Mouse (Mus musculus): Measurements from ENCODE around the gene Zbtb5.
"Not testable (repeated sequence)": the region's sequence is repeated elsewhere in the genome, so short reads cannot be mapped to it uniquely, and the experiment has no call there.

The Zbtb5 gene

GRCm38 (mm10) chr4:45012105-45012975 lies at the start of gene Zbtb5:
TSS of gene Zbtb5 (minus strand) at chr4:45012412.
- DNase-seq: peak; percentile 99

- DNase-seq: no peak
Observed at GRCm38 (mm10) chr4:45055451-45055850, 43.2 kb upstream of the Zbtb5 start.

DNA sequence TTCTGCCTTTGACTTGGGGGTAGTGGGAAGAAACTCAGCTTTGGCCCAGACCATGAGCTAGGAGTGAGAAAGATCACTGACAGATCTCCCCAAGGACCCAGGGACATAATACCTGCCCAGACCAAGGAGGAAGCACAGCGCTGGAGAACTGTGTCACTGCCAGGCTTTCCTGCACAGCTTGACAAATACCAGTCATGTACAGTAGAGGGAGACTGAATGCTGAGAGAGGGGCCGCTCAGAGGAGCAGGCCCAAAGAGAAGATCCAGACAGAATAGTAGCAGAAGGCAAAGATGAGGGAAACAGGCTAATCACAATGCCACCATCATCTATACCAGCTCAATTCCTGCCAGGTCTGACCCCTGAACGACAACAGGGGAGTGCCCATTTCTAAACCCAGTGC lies 42.6 kb upstream of the Zbtb5 start:
- no peak for DNase-seq

- no peak for DNase-seq
Observed at GRCm38 (mm10) chr4:45047956-45048355, 35.7 kb upstream of the Zbtb5 start.

DNA sequence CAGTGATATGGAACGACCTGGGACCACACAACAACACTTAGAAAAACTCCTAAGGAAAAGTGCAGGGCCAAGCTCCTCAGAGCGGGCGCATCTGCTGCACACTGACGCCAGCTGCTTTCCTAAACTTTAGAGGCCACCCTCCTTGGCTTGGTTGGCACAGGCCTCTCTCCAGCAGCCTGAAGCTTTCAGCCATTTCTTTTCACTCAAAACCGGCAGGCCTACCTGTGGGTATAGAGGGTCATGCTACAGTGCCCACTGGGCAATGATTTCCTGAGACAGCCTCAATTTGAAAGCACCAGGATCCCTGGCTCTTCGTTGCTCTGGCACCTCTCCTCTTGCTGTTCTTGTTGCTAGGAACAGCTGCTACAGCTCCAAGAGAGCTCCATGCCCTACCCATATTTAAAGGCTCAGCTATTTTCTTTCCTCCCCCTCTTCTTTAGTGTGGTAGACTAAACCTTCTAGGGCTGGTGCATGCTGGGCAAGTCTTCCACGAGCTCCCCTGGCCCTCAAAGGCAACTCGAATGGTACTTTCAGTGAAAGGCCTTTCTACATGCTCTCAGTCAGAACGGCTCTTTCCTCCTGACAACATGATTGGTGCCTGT lies 35.2 kb upstream of the Zbtb5 start:
- no peak for DNase-seq

GRCm38 (mm10) chr4:45046679-45047078 lies 34.5 kb upstream of the Zbtb5 start:
- DNase-seq: no peak

DNA sequence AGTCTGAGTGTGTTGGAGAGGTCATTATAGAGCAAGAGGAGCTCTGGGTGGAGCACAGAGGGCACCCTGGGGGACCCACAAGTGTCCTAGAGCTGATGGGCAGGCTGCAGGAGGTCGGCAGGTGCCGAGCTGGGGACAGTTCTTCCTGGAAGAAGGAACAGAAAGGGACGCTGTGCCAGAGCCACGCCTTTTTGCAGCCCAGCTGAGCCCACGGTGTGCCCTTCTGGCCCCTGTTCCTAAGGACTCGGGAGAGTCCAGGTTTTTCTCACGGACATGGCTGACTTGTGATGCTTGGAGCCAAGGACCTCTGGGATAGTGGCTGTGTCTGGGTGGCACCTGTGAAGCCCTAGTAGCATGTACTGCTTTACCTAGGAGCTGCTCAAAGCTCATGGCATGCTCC lies 28.6 kb upstream of the Zbtb5 start:
- DNase-seq: peak; percentile 54

- not testable (repeated sequence) for DNase-seq
Observed at GRCm38 (mm10) chr4:45039546-45039945, 27.3 kb upstream of the Zbtb5 start.

GRCm38 (mm10) chr4:45038879-45039278 lies 26.7 kb upstream of the Zbtb5 start:
- not testable (repeated sequence) for DNase-seq

DNA sequence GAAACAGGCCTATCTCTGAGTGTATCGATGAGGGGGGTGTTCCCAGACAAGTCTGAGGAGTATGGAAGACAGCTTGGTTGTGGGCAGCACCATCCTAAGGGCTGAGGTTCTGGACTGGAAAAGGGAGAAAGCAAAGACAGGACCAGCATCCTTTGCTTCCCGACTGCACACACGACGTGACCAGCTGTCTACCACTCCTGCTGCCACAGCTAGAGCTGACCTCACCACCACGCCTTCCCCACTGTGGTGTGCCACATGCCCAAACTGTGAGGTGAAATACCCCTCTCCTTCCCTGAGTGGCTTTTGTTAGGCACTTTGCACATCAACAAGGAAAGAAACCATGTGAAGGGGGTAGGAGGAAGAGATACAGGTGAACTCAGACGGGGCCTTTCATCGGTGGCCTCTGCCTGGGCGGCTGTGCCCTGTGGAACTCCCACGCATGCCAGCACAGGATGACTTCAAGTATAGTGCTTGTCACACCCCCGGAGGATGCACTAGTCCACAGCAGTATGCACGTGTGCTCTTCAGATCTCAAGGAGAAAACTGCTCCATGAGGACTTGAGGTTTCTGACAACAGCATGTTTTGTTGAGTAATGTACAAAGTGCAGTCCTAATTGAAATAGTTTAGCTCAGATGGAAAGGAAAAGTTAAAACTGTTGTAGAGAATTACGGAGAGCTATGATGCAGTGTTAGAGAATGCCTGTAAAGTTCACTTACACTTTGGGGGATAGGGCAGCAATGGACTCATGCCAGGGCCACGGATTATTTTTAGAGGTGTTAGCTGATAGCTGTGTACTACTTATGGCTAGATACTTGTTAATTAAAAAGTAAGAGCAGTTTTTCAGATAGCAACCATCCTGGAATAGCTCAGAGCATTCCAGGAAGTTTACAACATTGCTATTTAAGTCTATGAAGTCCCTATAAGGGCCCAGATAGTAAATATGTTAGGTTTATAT lies 25.5 kb upstream of the Zbtb5 start:
- DNase-seq: no peak

GRCm38 (mm10) chr4:45036571-45036970 lies 24.4 kb upstream of the Zbtb5 start:
- no peak for DNase-seq

DNA sequence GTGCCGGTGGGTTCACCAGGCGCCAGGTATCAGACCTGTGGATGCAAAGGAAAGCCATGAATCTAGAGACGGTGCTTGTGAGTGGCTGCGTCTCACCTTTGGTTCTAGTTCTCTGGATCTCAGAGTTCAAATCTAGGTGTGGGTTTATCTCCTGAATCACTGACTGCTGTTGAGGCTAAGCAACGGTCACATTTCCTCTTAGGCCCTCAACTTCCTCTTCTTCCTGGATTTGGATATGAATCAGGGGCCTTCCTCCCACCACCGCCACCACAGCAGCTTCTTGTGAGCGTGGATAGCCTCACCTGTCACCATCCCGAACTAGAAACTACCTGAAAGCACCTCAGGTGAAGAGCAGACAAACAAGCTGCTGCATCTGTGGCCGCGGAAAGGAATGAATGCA lies 23.8 kb upstream of the Zbtb5 start:
- no peak for DNase-seq

DNA sequence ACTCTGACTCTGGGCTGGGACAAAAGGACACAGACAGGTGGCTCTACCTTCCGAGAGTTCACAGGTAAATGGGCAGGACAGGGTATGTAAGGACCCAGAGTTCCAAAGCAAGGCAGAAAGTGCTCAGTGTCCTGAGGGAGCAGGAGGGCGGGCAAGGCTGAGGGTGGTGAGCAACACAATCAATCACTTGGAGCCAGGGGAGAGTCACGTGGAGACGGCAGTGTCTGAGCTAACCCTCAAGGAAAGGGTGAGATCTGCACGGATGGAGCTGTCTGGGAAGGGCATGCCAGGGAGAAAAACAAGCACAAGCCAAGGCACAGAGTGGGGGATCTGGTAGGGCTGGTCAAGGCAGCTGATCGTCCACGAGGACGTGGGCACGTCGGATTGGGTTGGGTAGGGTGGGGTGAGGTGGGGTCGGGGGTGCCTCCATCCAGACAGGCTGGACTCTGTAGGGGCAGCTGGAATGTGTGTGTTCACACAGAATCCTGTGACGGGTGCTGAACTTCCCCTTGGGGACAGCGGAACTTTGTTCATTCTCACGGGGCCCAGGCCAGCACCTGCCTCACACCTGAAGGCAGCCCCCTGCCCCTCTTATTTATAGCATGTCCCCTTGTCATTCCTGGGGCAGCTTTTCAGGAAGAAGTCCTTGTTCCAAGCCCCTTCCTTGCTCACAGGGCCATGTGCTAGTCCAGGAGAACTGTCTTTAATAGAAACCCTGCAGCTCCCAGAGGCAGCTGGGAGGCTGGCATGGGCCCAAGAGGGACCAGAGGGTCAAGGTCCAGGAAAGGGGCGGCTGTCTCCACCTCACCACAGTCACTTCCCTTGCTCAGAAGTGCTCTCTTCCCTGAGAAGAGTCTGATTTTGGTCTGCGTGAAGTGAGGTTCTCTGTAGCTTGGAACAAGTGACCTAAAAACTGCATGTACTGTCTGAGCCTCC lies 22.7 kb upstream of the Zbtb5 start:
- DNase-seq: peak; percentile 80

GRCm38 (mm10) chr4:45032586-45032985 lies 20.4 kb upstream of the Zbtb5 start:
- DNase-seq: no peak

GRCm38 (mm10) chr4:45026459-45026858 lies 14.2 kb upstream of the Zbtb5 start:
- DNase-seq: no peak

GRCm38 (mm10) chr4:45019009-45019408 lies 6.8 kb upstream of the Zbtb5 start:
- no peak for DNase-seq

- DNase-seq: peak; percentile 97
Observed at GRCm38 (mm10) chr4:45018452-45018980, 6.3 kb upstream of the Zbtb5 start, which contains the start of gene Polr1e. TSS of gene Polr1e (plus strand) at chr4:45018583.

- DNase-seq: peak; percentile 59
Observed at GRCm38 (mm10) chr4:45015615-45016014, 3.4 kb upstream of the Zbtb5 start.

GRCm38 (mm10) chr4:45013537-45013936 lies 1.3 kb upstream of the Zbtb5 start:
- no peak for DNase-seq

DNA sequence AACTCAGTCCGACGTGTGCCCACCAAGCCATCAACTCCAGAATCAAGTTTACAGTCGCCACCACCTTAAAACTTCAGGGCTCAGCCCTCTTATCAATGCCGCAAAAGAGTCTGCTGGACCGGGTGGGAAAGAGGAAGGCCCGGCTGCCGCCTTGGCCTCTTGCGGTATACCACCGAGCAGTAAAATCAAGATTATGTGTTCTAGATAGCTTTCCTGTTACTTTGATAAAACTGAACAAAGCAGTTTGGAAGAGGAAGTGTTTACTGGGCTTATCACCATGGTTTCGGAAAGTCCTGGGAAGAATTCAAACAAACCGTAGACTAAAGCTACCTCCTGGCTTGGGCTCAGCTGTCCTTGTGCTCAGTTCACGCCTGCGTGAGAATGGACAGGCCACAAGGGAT lies 819 bp upstream of the Zbtb5 start:
- no peak for DNase-seq

DNA sequence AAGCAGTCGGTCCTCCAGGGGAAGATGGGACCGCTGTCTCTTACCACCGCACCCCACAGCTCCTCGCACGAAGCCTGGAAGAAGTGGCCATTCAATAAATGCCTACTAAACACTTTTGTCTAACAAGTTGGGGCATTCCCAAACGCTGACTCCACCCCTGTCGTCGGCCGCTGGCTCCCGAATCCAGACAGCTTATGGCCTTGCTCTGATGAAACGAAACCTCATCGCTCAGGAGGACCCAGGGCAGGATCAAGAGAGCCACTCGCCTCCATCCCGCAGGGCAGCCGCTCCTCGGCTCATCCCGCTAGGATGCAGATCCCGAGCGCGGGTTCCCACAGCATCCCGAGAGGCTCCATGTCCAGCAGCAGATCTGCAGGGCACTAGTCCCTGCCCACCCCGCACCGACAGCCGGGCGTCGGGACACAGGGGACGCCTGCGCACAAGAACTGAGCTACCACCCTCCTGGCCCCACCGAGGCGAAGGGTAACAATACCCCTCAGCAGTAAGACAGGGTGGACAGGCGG lies 569 bp downstream of the Zbtb5 start:
- DNase-seq: no peak

Data from kidney, adult 18-20 months (tissue).